Mouse (Mus musculus) limb, embryonic 14.5 days (tissue): ENCODE measurements around the gene Palld. TPM values are rescaled to one million over a fixed set of nuclear protein-coding genes. Genes with fewer than 3 reads are reported as not detected.

Experiments
- ATAC-seq: fragments of 200-750 bp; cut with Nextera tagmentation; 2 replicates; pipeline ENCODE4 v1.8.0; 2017; ENCODE audit warnings: low read depth, moderate number of reproducible peaks, moderate TSS enrichment; ENCODE audit not compliant: low FRiP score
- DNase-seq: peaks from one replicate; pipeline ENCODE4 v3.0.0-alpha.2; 2015; ENCODE audit warnings: low spot score
- H3K27ac ChIP-seq: fragments of 300-500 bp; sonication (generic); replicated peaks from 2 replicates; pipeline ENCODE4 v1.5.1; 2014; ENCODE audit warnings: low read depth, mild to moderate bottlenecking, low read length, moderate library complexity, mixed read lengths
- H3K27me3 ChIP-seq: fragments of 300-500 bp; sonication (generic); 2 replicates; pipeline ENCODE4 v1.6.1; 2014; ENCODE audit warnings: low read length, mixed read lengths; ENCODE audit not compliant: control insufficient read depth, insufficient read depth
- H3K36me3 ChIP-seq: fragments of 300-500 bp; sonication (generic); 2 replicates; pipeline ENCODE4 v1.6.1; 2014; ENCODE audit warnings: mild to moderate bottlenecking, low read length, moderate library complexity, mixed read lengths; ENCODE audit not compliant: control insufficient read depth, insufficient read depth
- H3K4me1 ChIP-seq: fragments of 300-500 bp; sonication (generic); 2 replicates; pipeline ENCODE4 v1.6.1; 2014; ENCODE audit warnings: antibody characterized with exemption, low read length, mixed read lengths; ENCODE audit not compliant: control insufficient read depth, insufficient read depth
- H3K4me2 ChIP-seq: fragments of 300-500 bp; sonication (generic); replicated peaks from 2 replicates; pipeline ENCODE4 v1.6.1; 2014; ENCODE audit warnings: low read depth, mild to moderate bottlenecking, low read length, moderate library complexity; ENCODE audit not compliant: severe bottlenecking
- H3K4me3 ChIP-seq: fragments of 300-500 bp; sonication (generic); replicated peaks from 2 replicates; pipeline ENCODE4 v1.5.1; 2014; ENCODE audit warnings: low read length
- H3K9ac ChIP-seq: fragments of 300-500 bp; sonication (generic); 2 replicates; pipeline ENCODE4 v1.6.1; 2014; ENCODE audit warnings: mild to moderate bottlenecking, low read depth, low read length, moderate library complexity; ENCODE audit not compliant: severe bottlenecking
- H3K9me3 ChIP-seq: fragments of 300-500 bp; sonication (generic); 2 replicates; pipeline ENCODE4 v1.6.1; 2016; ENCODE audit warnings: low read length; ENCODE audit not compliant: control insufficient read depth
- POLR2A ChIP-seq: fragments of 200-500 bp; IDR thresholded peaks from 2 replicates; pipeline ENCODE4 v1.8.0; 2012; ENCODE audit warnings: inconsistent platforms, mild to moderate bottlenecking, moderate library complexity, borderline replicate concordance; ENCODE audit not compliant: insufficient read depth, insufficient read length; ENCODE audit errors: extremely low read depth
- whole genome bisulfite sequencing: fragments of 180-500 bp; shearing (Covaris S2); extraction: QIAGEN DNeasy Blood & Tissue Kit; methylation state at CpG from one replicate; pipeline ENCODE4 v1.1.7; 2014; 5-methylcytosine and 5-hydroxymethylcytosine counted together
- polyA plus RNA-seq, 2 experiments: library from polyadenylated mRNA; depleted of rRNA in 1 of 2; stranded (reverse) in 1 of 2; unstranded in 1 of 2; fragments of >200 nt; fragmentation: Nextera tagmentation in 1 of 2; extraction: Ambion mirVana in 1 of 2; gene quantifications; 2 replicates each; pipeline versions ENCODE4 v1.2.1 to v1.2.3; 2012 to 2014

The Palld gene
- polyA plus RNA-seq, 2 experiments: 61.4 to 99.0 TPM

GRCm38 (mm10) chr8:61585746-61586145, 316.7 kb downstream of the Palld start:
- DNase-seq (no peak), ATAC-seq (no peak)
- no peak for TF ChIP-seq POLR2A
- 75% methylated on average over 3 of the region's 3 CpGs for WGBS
- Histone ChIP-seq H3K27ac (no peak overlapping the region), H3K4me3 (no peak overlapping the region), H3K36me3 (no peaks in the 10 kb centered on the region), H3K9me3 (no peaks in the 10 kb centered on the region; the same call in 1 of the 2 replicates), H3K4me1 (peaks cover 10% of the 10 kb centered on the region), H3K9ac (no peak overlapping the region), H3K27me3 (no peaks in the 10 kb centered on the region), H3K4me2 (no peak overlapping the region)

- DNase-seq (no peak), ATAC-seq (no peak)
- Histone ChIP-seq H3K27me3 (no peaks in the 10 kb centered on the region), H3K27ac (no peak overlapping the region), H3K36me3 (no peaks in the 10 kb centered on the region), H3K4me1 (peaks cover 8% of the 10 kb centered on the region), H3K9me3 (no peaks in the 10 kb centered on the region; the same call in 1 of the 2 replicates), H3K9ac (no peak overlapping the region), H3K4me2 (no peak overlapping the region), H3K4me3 (no peak overlapping the region)
- TF ChIP-seq POLR2A: no peak
- WGBS: 82% methylated on average over 5 of the region's 5 CpGs
These were observed 317.6 kb downstream of the Palld start for GRCm38 (mm10) chr8:61584714-61585383.

- Histone ChIP-seq H3K27me3 (no peaks in the 10 kb centered on the region), H3K9ac (no peak overlapping the region), H3K4me1 (no peaks in the 10 kb centered on the region), H3K9me3 (no peaks in the 10 kb centered on the region; the same call in 1 of the 2 replicates), H3K27ac (no peak overlapping the region), H3K36me3 (no peaks in the 10 kb centered on the region), H3K4me3 (no peak overlapping the region), H3K4me2 (no peak overlapping the region)
- DNase-seq (no peak), ATAC-seq (no peak)
- TF ChIP-seq POLR2A: no peak
- WGBS: 81% methylated on average over 8 of the region's 8 CpGs
These were observed 319.9 kb downstream of the Palld start for GRCm38 (mm10) chr8:61582547-61582946.

GRCm38 (mm10) chr8:61581259-61581658, 321.2 kb downstream of the Palld start:
- no peak for DNase-seq
- Histone ChIP-seq H3K27me3 (no peaks in the 10 kb centered on the region), H3K27ac (no peak overlapping the region), H3K36me3 (no peaks in the 10 kb centered on the region), H3K4me2 (no peak overlapping the region), H3K9me3 (no peaks in the 10 kb centered on the region; the same call in 1 of the 2 replicates), H3K4me1 (no peaks in the 10 kb centered on the region), H3K9ac (no peak overlapping the region), H3K4me3 (no peak overlapping the region)
- WGBS: 65% methylated on average over 5 of the region's 5 CpGs
- no peak for ATAC-seq
- TF ChIP-seq POLR2A: no peak

GRCm38 (mm10) chr8:61579831-61580230, 322.7 kb downstream of the Palld start:
- no peak overlapping the region for H3K4me3 ChIP-seq
- no peak overlapping the region for H3K4me2 ChIP-seq
- DNase-seq (no peak), ATAC-seq (no peak)
- no peaks in the 10 kb centered on the region for H3K36me3 ChIP-seq
- no peaks in the 10 kb centered on the region for H3K4me1 ChIP-seq
- no peaks in the 10 kb centered on the region; the same call in 1 of the 2 replicates for H3K9me3 ChIP-seq
- no peak overlapping the region for H3K9ac ChIP-seq
- H3K27ac ChIP-seq: no peak overlapping the region
- 52% methylated on average over 4 of the region's 4 CpGs for WGBS
- H3K27me3 ChIP-seq: no peaks in the 10 kb centered on the region
- no peak for TF ChIP-seq POLR2A

- TF ChIP-seq POLR2A: no peak
- Histone ChIP-seq H3K27ac (no peak overlapping the region), H3K4me3 (no peak overlapping the region), H3K27me3 (no peaks in the 10 kb centered on the region), H3K36me3 (no peaks in the 10 kb centered on the region), H3K4me2 (no peak overlapping the region), H3K4me1 (no peaks in the 10 kb centered on the region), H3K9ac (no peak overlapping the region), H3K9me3 (no peaks in the 10 kb centered on the region; the same call in 1 of the 2 replicates)
- DNase-seq (no peak), ATAC-seq (no peak)
- 84% methylated on average over 6 of the region's 6 CpGs for WGBS
These were observed 323.7 kb downstream of the Palld start for GRCm38 (mm10) chr8:61578754-61579153.
